Mouse (Mus musculus): ENCODE data around the gene Scgb1a1. TPM values are rescaled to one million over a fixed set of nuclear protein-coding genes. Genes with fewer than 3 reads are reported as not detected.
"Not testable (repeated sequence)": the region's sequence is repeated elsewhere in the genome, so short reads cannot be mapped to it uniquely, and the experiment has no call there.

Gene Scgb1a1
- polyA plus RNA-seq, 1 experiment from 2014 or later: not detected

- Histone ChIP-seq H3K4me1 (replicated peaks; ENCODE audit: control insufficient read depth, insufficient read depth, low read length) (no peaks in the 10 kb centered on the region), H3K27ac (ENCODE audit: low read length) (no peak overlapping the region), H3K4me2 (ENCODE audit: low read length) (no peak overlapping the region), H3K9me3 (ENCODE audit: control insufficient read depth, low read length) (no peaks in the 10 kb centered on the region), H3K4me3 (replicated peaks; ENCODE audit: low read length) (no peak overlapping the region), H3K9ac (replicated peaks; ENCODE audit: low read depth, low read length) (no peak overlapping the region), H3K27me3 (replicated peaks; ENCODE audit: control insufficient read depth, insufficient read depth, low read length) (no peaks in the 10 kb centered on the region), H3K36me3 (ENCODE audit: control insufficient read depth, insufficient read depth) (no peaks in the 10 kb centered on the region)
- WGBS: 67% methylated on average over 6 of the region's 6 CpGs
- no peak for ATAC-seq
Observed at GRCm38 (mm10) chr19:9052803-9053431, 34.8 kb downstream of the Scgb1a1 start.

GRCm38 (mm10) chr19:9051985-9052384, 35.8 kb downstream of the Scgb1a1 start:
- H3K9me3 ChIP-seq (ENCODE audit: control insufficient read depth, low read length); H3K36me3 ChIP-seq (ENCODE audit: control insufficient read depth, insufficient read depth); H3K4me2 ChIP-seq (ENCODE audit: low read length); H3K9ac ChIP-seq (replicated peaks; ENCODE audit: low read depth, low read length); H3K4me3 ChIP-seq (replicated peaks; ENCODE audit: low read length); H3K27ac ChIP-seq (ENCODE audit: low read length); ATAC-seq; H3K27me3 ChIP-seq (replicated peaks; ENCODE audit: control insufficient read depth, insufficient read depth, low read length); H3K4me1 ChIP-seq (replicated peaks; ENCODE audit: control insufficient read depth, insufficient read depth, low read length): not testable (repeated sequence)
- WGBS: 92% methylated on average over 4 of the region's 4 CpGs

GRCm38 (mm10) chr19:9050294-9051229, 37.2 kb downstream of the Scgb1a1 start:
- H3K36me3 ChIP-seq (ENCODE audit: control insufficient read depth, insufficient read depth): no peaks in the 10 kb centered on the region
- no peak overlapping the region for H3K27ac ChIP-seq (ENCODE audit: low read length)
- H3K9ac ChIP-seq (replicated peaks; ENCODE audit: low read depth, low read length): no peak overlapping the region
- no peaks in the 10 kb centered on the region for H3K27me3 ChIP-seq (replicated peaks; ENCODE audit: control insufficient read depth, insufficient read depth, low read length)
- H3K4me1 ChIP-seq (replicated peaks; ENCODE audit: control insufficient read depth, insufficient read depth, low read length): no peaks in the 10 kb centered on the region
- H3K9me3 ChIP-seq (ENCODE audit: control insufficient read depth, low read length): no peaks in the 10 kb centered on the region
- H3K4me3 ChIP-seq (replicated peaks; ENCODE audit: low read length): no peak overlapping the region
- 84% methylated on average over 9 of the region's 9 CpGs for WGBS
- ATAC-seq: no peak
- H3K4me2 ChIP-seq (ENCODE audit: low read length): no peak overlapping the region

- H3K4me1 ChIP-seq (replicated peaks; ENCODE audit: control insufficient read depth, insufficient read depth, low read length): no peaks in the 10 kb centered on the region
- H3K27me3 ChIP-seq (replicated peaks; ENCODE audit: control insufficient read depth, insufficient read depth, low read length): no peaks in the 10 kb centered on the region
- no peak overlapping the region for H3K4me3 ChIP-seq (replicated peaks; ENCODE audit: low read length)
- H3K36me3 ChIP-seq (ENCODE audit: control insufficient read depth, insufficient read depth): no peaks in the 10 kb centered on the region
- ATAC-seq: no peak
- H3K4me2 ChIP-seq (ENCODE audit: low read length): no peak overlapping the region
- 93% methylated on average over 4 of the region's 4 CpGs for WGBS
- no peaks in the 10 kb centered on the region for H3K9me3 ChIP-seq (ENCODE audit: control insufficient read depth, low read length)
- H3K9ac ChIP-seq (replicated peaks; ENCODE audit: low read depth, low read length): no peak overlapping the region
- no peak overlapping the region for H3K27ac ChIP-seq (ENCODE audit: low read length)
Observed at GRCm38 (mm10) chr19:9048981-9049687, 38.6 kb downstream of the Scgb1a1 start.

GRCm38 (mm10) chr19:9047946-9048387, 39.8 kb downstream of the Scgb1a1 start:
- Histone ChIP-seq H3K27ac (ENCODE audit: low read length) (no peak overlapping the region), H3K4me1 (replicated peaks; ENCODE audit: control insufficient read depth, insufficient read depth, low read length) (no peaks in the 10 kb centered on the region), H3K4me3 (replicated peaks; ENCODE audit: low read length) (no peak overlapping the region), H3K36me3 (ENCODE audit: control insufficient read depth, insufficient read depth) (no peaks in the 10 kb centered on the region), H3K27me3 (replicated peaks; ENCODE audit: control insufficient read depth, insufficient read depth, low read length) (no peaks in the 10 kb centered on the region), H3K9me3 (ENCODE audit: control insufficient read depth, low read length) (no peaks in the 10 kb centered on the region), H3K9ac (replicated peaks; ENCODE audit: low read depth, low read length) (no peak overlapping the region), H3K4me2 (ENCODE audit: low read length) (no peak overlapping the region)
- 19% methylated on average over 1 of the region's 1 CpGs for WGBS
- no peak for ATAC-seq

- H3K9ac ChIP-seq (replicated peaks; ENCODE audit: low read depth, low read length): no peak overlapping the region
- H3K4me2 ChIP-seq (ENCODE audit: low read length): no peak overlapping the region
Observed at GRCm38 (mm10) chr19:9047207-9047945, 40.4 kb downstream of the Scgb1a1 start.

GRCm38 (mm10) chr19:9044291-9044690, 43.5 kb downstream of the Scgb1a1 start:
- Histone ChIP-seq H3K36me3 (ENCODE audit: control insufficient read depth, insufficient read depth) (no peaks in the 10 kb centered on the region), H3K9me3 (ENCODE audit: control insufficient read depth, low read length) (no peaks in the 10 kb centered on the region), H3K9ac (replicated peaks; ENCODE audit: low read depth, low read length) (no peak overlapping the region), H3K27ac (ENCODE audit: low read length) (no peak overlapping the region), H3K4me1 (replicated peaks; ENCODE audit: control insufficient read depth, insufficient read depth, low read length) (no peaks in the 10 kb centered on the region), H3K4me2 (ENCODE audit: low read length) (no peak overlapping the region), H3K4me3 (replicated peaks; ENCODE audit: low read length) (no peak overlapping the region), H3K27me3 (replicated peaks; ENCODE audit: control insufficient read depth, insufficient read depth, low read length) (no peaks in the 10 kb centered on the region)
- WGBS: 82% methylated on average over 4 of the region's 4 CpGs
- ATAC-seq: no peak

More at GRCm38 (mm10) chr19:9047207-9047945, 40.4 kb downstream of the Scgb1a1 start:
- H3K9me3 ChIP-seq (ENCODE audit: control insufficient read depth, low read length): no peaks in the 10 kb centered on the region
- no peaks in the 10 kb centered on the region for H3K4me1 ChIP-seq (replicated peaks; ENCODE audit: control insufficient read depth, insufficient read depth, low read length)
- H3K27ac ChIP-seq (ENCODE audit: low read length): no peak overlapping the region
- no peak for ATAC-seq
- H3K36me3 ChIP-seq (ENCODE audit: control insufficient read depth, insufficient read depth): no peaks in the 10 kb centered on the region
- H3K4me3 ChIP-seq (replicated peaks; ENCODE audit: low read length): no peak overlapping the region
- 80% methylated on average over 7 of the region's 7 CpGs for WGBS
- no peaks in the 10 kb centered on the region for H3K27me3 ChIP-seq (replicated peaks; ENCODE audit: control insufficient read depth, insufficient read depth, low read length)

- Histone ChIP-seq H3K27me3 (replicated peaks; ENCODE audit: control insufficient read depth, insufficient read depth, low read length) (no peaks in the 10 kb centered on the region), H3K4me1 (replicated peaks; ENCODE audit: control insufficient read depth, insufficient read depth, low read length) (no peaks in the 10 kb centered on the region), H3K4me3 (replicated peaks; ENCODE audit: low read length) (no peak overlapping the region), H3K4me2 (ENCODE audit: low read length) (no peak overlapping the region), H3K27ac (ENCODE audit: low read length) (no peak overlapping the region), H3K36me3 (ENCODE audit: control insufficient read depth, insufficient read depth) (no peaks in the 10 kb centered on the region), H3K9me3 (ENCODE audit: control insufficient read depth, low read length) (no peaks in the 10 kb centered on the region), H3K9ac (replicated peaks; ENCODE audit: low read depth, low read length) (no peak overlapping the region)
- WGBS: 81% methylated on average over 1 of the region's 1 CpGs
- ATAC-seq: no peak
Observed at GRCm38 (mm10) chr19:9043123-9043522, 44.6 kb downstream of the Scgb1a1 start.
